ENCODE assay signal across 25 mouse cellular contexts in genomic region chr19:18739146-18739545, GRCm38 (mm10). TPM values are rescaled to one million over a fixed set of nuclear protein-coding genes. Genes with fewer than 3 reads are reported as not detected.
DNase-seq lines count a peak whose midpoint lies in the region; ATAC-seq and TF ChIP-seq lines count a peak whose summit lies in the region.
"Had no signal": no experiment of that assay in that cellular context is flagged by ENCODE, and none has a peak within 500 bp of the region (broad histone marks: within the 10 kb centered on the region; RNA-seq: fewer than 3 reads in every experiment).

No protein-coding gene starts in this region.

- no peak for TF ChIP-seq CTCF in MEL (IDR thresholded peaks at IDR 0.05 in 2 of 3, conservative IDR thresholded peaks at IDR 0.05 in 1 of 3; ENCODE audit: control insufficient read depth in 1 of 3, insufficient read depth in 1 of 3, low read depth in 2 of 3, low read length in 3 of 3, poor library complexity in 1 of 3, severe bottlenecking in 1 of 3)
- no peak for TF ChIP-seq CTCF in left cerebral cortex, adult 2 months (IDR thresholded peaks at IDR 0.05)

- H3K27me3 ChIP-seq in liver, embryonic 12.5 days (replicated peaks): no peaks in the 10 kb centered on the region
- H3K27me3 ChIP-seq in MEL (ENCODE audit: control insufficient read depth in 1 of 2, insufficient read depth in 2 of 2, low read length in 2 of 2): no peaks in the 10 kb centered on the region
- H3K27me3 ChIP-seq in liver, embryonic 13.5 days: no peaks in the 10 kb centered on the region
- H3K27me3 ChIP-seq in liver, embryonic 16.5 days (ENCODE audit: control insufficient read depth, insufficient read depth, low read depth, low read length): no peaks in the 10 kb centered on the region
- H3K27me3 ChIP-seq: forebrain, embryonic 13.5 days had no signal

- no peak for TF ChIP-seq RAD21 in MEL (IDR thresholded peaks at IDR 0.05; ENCODE audit: low read depth, low read length)

- DNase-seq in liver: no peak
- peak; percentile 56 for DNase-seq in MEL (ENCODE audit: low read depth, low spot score)
- DNase-seq in liver, embryonic 13.5 days: no peak
- no peak for DNase-seq in left cerebral cortex, adult 2 months (ENCODE audit: extremely low spot score in 1 of 2, low spot score in 2 of 2)
- DNase-seq: adrenal gland, adult 8-10 months; adrenal gland, postnatal 25 days; cerebellum, adult 11-12 months; cerebellum, adult 8-10 months; cerebellum, postnatal 10 days; gastrocnemius, postnatal 10 days; gastrocnemius, postnatal 36 days; heart, postnatal 10 days; heart, postnatal 36 days had no signal

- H3K9ac ChIP-seq in liver, embryonic 12.5 days: no peak overlapping the region
- no peak overlapping the region for H3K9ac ChIP-seq in MEL (ENCODE audit: control insufficient read depth, low read depth, low read length, poor library complexity, severe bottlenecking)
- no peak overlapping the region for H3K9ac ChIP-seq in liver, embryonic 13.5 days
- no peak overlapping the region for H3K9ac ChIP-seq in liver, embryonic 16.5 days (ENCODE audit: low read depth, low read length)
- H3K9ac ChIP-seq: forebrain, embryonic 13.5 days; heart, embryonic 12.5 days; heart, embryonic 15.5 days; hindbrain, embryonic 14.5 days had no signal

- peaks cover 14% of the 10 kb centered on the region for H3K4me1 ChIP-seq in liver, embryonic 12.5 days
- H3K4me1 ChIP-seq in MEL (ENCODE audit: control insufficient read depth in 1 of 2, insufficient read depth in 2 of 2, low read length in 2 of 2): peaks cover 6 to 23% of the 10 kb centered on the region in 2 experiments
- H3K4me1 ChIP-seq in liver, embryonic 13.5 days (replicated peaks): peaks cover 14% of the 10 kb centered on the region
- peaks cover 6% of the 10 kb centered on the region; the same call in 1 of the 2 replicates for H3K4me1 ChIP-seq in liver, embryonic 16.5 days (ENCODE audit: control insufficient read depth, low read depth, low read length)
- H3K4me1 ChIP-seq: forebrain, embryonic 10.5 days; forebrain, embryonic 13.5 days; heart, embryonic 12.5 days; heart, embryonic 15.5 days; hindbrain, embryonic 10.5 days had no signal

- ATAC-seq in liver, embryonic 12.5 days: peak; percentile 79
- peak; percentile 78 for ATAC-seq in liver, embryonic 13.5 days (ENCODE audit: low read depth)
- ATAC-seq in liver, embryonic 16.5 days (ENCODE audit: low read depth): 0 out of 2 replicates have a peak, but pooled peaks have one; percentile 51
- ATAC-seq: activated CD4-positive, CD25-positive, alpha-beta regulatory T cell, adult 4 months; CD4-positive, CD25-positive, alpha-beta regulatory T cell, adult 4 months; forebrain, embryonic 13.5 days; forebrain, embryonic 16.5 days; hindbrain, postnatal 0 days had no signal

- no peaks in the 10 kb centered on the region for H3K79me2 ChIP-seq in MEL (ENCODE audit: control insufficient read depth, insufficient read depth, low read length, poor library complexity)

- no peak overlapping the region for H3K4me3 ChIP-seq in liver, embryonic 12.5 days
- H3K4me3 ChIP-seq in MEL (ENCODE audit: control insufficient read depth in 1 of 2, insufficient read depth in 1 of 2, low read depth in 2 of 2, low read length in 2 of 2): no peak overlapping the region
- H3K4me3 ChIP-seq in liver, embryonic 13.5 days (replicated peaks): no peak overlapping the region
- no peak overlapping the region for H3K4me3 ChIP-seq in liver, embryonic 16.5 days (ENCODE audit: low read depth, low read length)
- no peak overlapping the region for H3K4me3 ChIP-seq in left cerebral cortex, adult 2 months
- H3K4me3 ChIP-seq: forebrain, embryonic 10.5 days; forebrain, embryonic 13.5 days; heart, embryonic 12.5 days; heart, embryonic 15.5 days; hindbrain, embryonic 10.5 days had no signal

- no peak for TF ChIP-seq POLR2A in MEL (IDR thresholded peaks at IDR 0.05; ENCODE audit: control insufficient read depth in 1 of 2, insufficient read depth in 1 of 2, low read depth in 1 of 2, low read length in 2 of 2, poor library complexity in 1 of 2)

- H3K9me3 ChIP-seq in liver, embryonic 12.5 days (replicated peaks): no peaks in the 10 kb centered on the region
- no peaks in the 10 kb centered on the region for H3K9me3 ChIP-seq in MEL (replicated peaks; ENCODE audit: insufficient read depth, low read length)
- no peaks in the 10 kb centered on the region for H3K9me3 ChIP-seq in liver, embryonic 13.5 days (replicated peaks)
- no peaks in the 10 kb centered on the region for H3K9me3 ChIP-seq in liver, embryonic 16.5 days (replicated peaks; ENCODE audit: control insufficient read depth, low read length)
- H3K9me3 ChIP-seq: forebrain, embryonic 10.5 days; forebrain, embryonic 13.5 days; heart, embryonic 12.5 days; heart, embryonic 15.5 days; hindbrain, embryonic 10.5 days had no signal

- no peaks in the 10 kb centered on the region for H3K36me3 ChIP-seq in liver, embryonic 12.5 days
- H3K36me3 ChIP-seq in MEL (ENCODE audit: control insufficient read depth in 1 of 2, insufficient read depth in 2 of 2, low read length in 2 of 2): peaks cover 0 to 31% of the 10 kb centered on the region in 2 experiments; a peak in 2 of 4 replicates
- no peaks in the 10 kb centered on the region for H3K36me3 ChIP-seq in liver, embryonic 13.5 days
- H3K36me3 ChIP-seq in liver, embryonic 16.5 days (ENCODE audit: control insufficient read depth, insufficient read depth): no peaks in the 10 kb centered on the region
- H3K36me3 ChIP-seq: forebrain, embryonic 10.5 days; heart, embryonic 12.5 days; heart, embryonic 15.5 days; hindbrain, embryonic 10.5 days had no signal

- H3K4me2 ChIP-seq in liver, embryonic 12.5 days: peak overlapping the region; percentile 36
- 0 out of 2 replicates have a peak overlapping the region, but pooled peaks have one; percentile 13 for H3K4me2 ChIP-seq in liver, embryonic 13.5 days
- no peak overlapping the region for H3K4me2 ChIP-seq in liver, embryonic 16.5 days (ENCODE audit: low read depth, low read length)
- H3K4me2 ChIP-seq: forebrain, embryonic 13.5 days; heart, embryonic 12.5 days; heart, embryonic 15.5 days; hindbrain, embryonic 14.5 days had no signal

- intact Hi-C loops in left cerebral cortex, adult 2 months (cut with DNase I): no loop called here

- peak; percentile 55 to 70 for TF ChIP-seq EP300 in MEL (IDR thresholded peaks at IDR 0.05; ENCODE audit: low read depth in 1 of 2, low read length in 2 of 2)

- 63% methylated on average over 7 of the region's 7 CpGs for WGBS in liver, embryonic 12.5 days (ENCODE audit: insufficient replicate concordance)
- WGBS in liver, embryonic 13.5 days (ENCODE audit: insufficient replicate concordance): 52% methylated on average over 7 of the region's 7 CpGs
- 54% methylated on average over 7 of the region's 7 CpGs for WGBS in liver, embryonic 16.5 days (ENCODE audit: insufficient replicate concordance)

- H3K27ac ChIP-seq in liver, embryonic 12.5 days: no peak overlapping the region
- peak overlapping the region; percentile 25; the same call in 1 of the 2 replicates for H3K27ac ChIP-seq in MEL (ENCODE audit: control insufficient read depth, low read depth, low read length)
- H3K27ac ChIP-seq in liver, embryonic 13.5 days: no peak overlapping the region
- H3K27ac ChIP-seq in liver, embryonic 16.5 days (ENCODE audit: low read length): no peak overlapping the region
- H3K27ac ChIP-seq in left cerebral cortex, adult 2 months: no peak overlapping the region
- H3K27ac ChIP-seq: forebrain, embryonic 10.5 days; forebrain, embryonic 13.5 days; heart, embryonic 15.5 days; hindbrain, embryonic 10.5 days; hindbrain, embryonic 14.5 days; hindbrain, postnatal 0 days had no signal

TF ChIP-seq in MEL, 35 proteins besides CTCF, POLR2A, EP300 and RAD21:
- no peak for TF ChIP-seq MXI1 (IDR thresholded peaks at IDR 0.05; ENCODE audit: low read depth, low read length)
- peak; percentile 27; the same call in 1 of the 2 replicates for TF ChIP-seq RCOR1 (IDR thresholded peaks at IDR 0.05; ENCODE audit: low read depth, low read length)
- TF ChIP-seq SIN3A (IDR thresholded peaks at IDR 0.05; ENCODE audit: low read length): no peak; the same call in 1 of the 2 replicates
- peak; percentile 66 for TF ChIP-seq GATA1 (IDR thresholded peaks at IDR 0.05; ENCODE audit: low read depth, low read length)
- TF ChIP-seq TAL1 (IDR thresholded peaks at IDR 0.05; ENCODE audit: low read length): peak; percentile 34
- peak; percentile 53 for TF ChIP-seq TCF12 (IDR thresholded peaks at IDR 0.05; ENCODE audit: low read depth, low read length)

RNA-seq across cellular contexts. Expression of gene Trpm6, which starts 10.6 kb away (rescaled TPM):
- 0.05 TPM in 1 of 2 replicates, not detected in the other for polyA plus RNA-seq in liver, embryonic 12.5 days (2016; fragmentation: Nextera tagmentation; extraction: Ambion mirVana)
- not detected in 2 replicates for total RNA-seq in MEL (2012; rRNA removed)
- under 1 TPM in 1 of 2 experiments, not detected in 1; 0.01 TPM for polyA plus RNA-seq in MEL (2012; ENCODE audit: insufficient read depth in 1 of 2, insufficient read length in 2 of 2, low read depth in 1 of 2, low replicate concordance in 2 of 2, missing spikeins in 1 of 2)
- polyA plus RNA-seq in liver, embryonic 13.5 days (2015; fragmentation: Nextera tagmentation; extraction: Ambion mirVana): 0.03 TPM in 1 of 2 replicates, not detected in the other
- polyA plus RNA-seq in liver, embryonic 16.5 days (2015; fragmentation: Nextera tagmentation; extraction: Ambion mirVana): 0.01 and 0.02 TPM in 2 replicates
- total RNA-seq in left cerebral cortex, adult 2 months (2021): under 1 TPM; 0.33 to 0.59 TPM
- total RNA-seq: adrenal gland, postnatal 25 days had no signal

RNA-seq across cellular contexts. Expression of gene D030056L22Rik, which starts 26.2 kb away (rescaled TPM):
- 50.8 and 53.0 TPM in 2 replicates for polyA plus RNA-seq in liver, embryonic 12.5 days (2016; fragmentation: Nextera tagmentation; extraction: Ambion mirVana)
- 27.8 and 29.0 TPM in 2 replicates for total RNA-seq in MEL (2012; rRNA removed)
- polyA plus RNA-seq in MEL (2012; ENCODE audit: insufficient read depth in 1 of 2, insufficient read length in 2 of 2, low read depth in 1 of 2, low replicate concordance in 2 of 2, missing spikeins in 1 of 2): 10 to 100 TPM in 1 of 2 experiments, not detected in 1; 27.0 TPM
- polyA plus RNA-seq in liver, embryonic 13.5 days (2015; fragmentation: Nextera tagmentation; extraction: Ambion mirVana): 36.8 and 41.7 TPM in 2 replicates
- 24.2 and 26.6 TPM in 2 replicates for polyA plus RNA-seq in liver, embryonic 16.5 days (2015; fragmentation: Nextera tagmentation; extraction: Ambion mirVana)
- 10 to 100 TPM; 20.7 to 25.2 TPM for total RNA-seq in left cerebral cortex, adult 2 months (2021)
